Mouse (Mus musculus) right cerebral cortex, postnatal 4 days (tissue): Measurements from ENCODE around the gene Ipo13.

ENCODE experiments used
- DNase-seq: peaks from one replicate; pipeline ENCODE4 v3.0.0-alpha.2; 2022

The Ipo13 gene

DNA sequence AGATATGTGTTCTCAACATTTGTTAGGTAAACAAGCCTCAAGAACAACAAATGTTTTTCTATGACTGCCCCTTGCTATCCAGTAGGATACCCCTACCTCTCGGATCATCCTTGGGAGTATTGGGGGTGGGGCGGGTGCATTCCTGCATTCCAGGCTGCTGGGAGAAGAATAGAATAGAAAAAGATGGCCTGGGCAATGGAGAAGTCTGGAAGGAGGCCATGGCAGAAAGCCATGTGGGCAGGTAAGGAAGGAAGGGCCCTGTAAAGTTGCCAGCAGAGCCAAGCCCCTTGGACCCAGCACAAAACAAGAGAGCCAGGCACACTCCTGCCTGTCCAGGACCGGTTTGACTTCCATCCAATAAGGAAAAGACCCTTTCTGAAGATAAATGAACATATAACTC, 1.4 kb downstream of the Ipo13 start:
- no peak for DNase-seq

DNA sequence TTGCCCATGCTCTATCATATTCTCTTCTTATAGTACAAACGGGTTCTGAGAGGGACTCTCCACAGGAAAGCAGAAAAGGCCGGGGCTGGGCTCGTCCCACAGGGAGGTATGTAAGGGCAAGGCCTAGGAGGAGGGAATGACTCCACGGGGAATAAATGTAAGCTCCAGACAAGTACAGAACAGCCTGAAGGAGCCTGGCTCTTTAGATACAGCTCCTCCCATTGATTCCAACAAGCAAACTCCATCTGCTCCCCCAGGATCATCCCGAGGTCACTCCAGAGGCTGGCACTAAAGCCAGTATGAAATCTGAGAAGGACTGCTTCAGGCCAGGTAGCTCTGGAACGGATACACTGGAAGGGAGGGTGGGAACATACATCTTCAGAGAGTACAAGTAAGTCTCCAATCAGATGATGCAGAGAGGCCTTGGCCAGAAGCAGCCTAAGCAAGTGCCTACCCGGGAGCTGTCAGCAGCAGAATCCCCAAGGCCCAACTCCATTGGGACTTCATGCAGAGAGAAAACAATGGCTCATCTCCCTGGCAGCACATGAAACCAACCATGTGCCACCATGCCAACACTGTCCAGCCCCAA, 2.0 kb downstream of the Ipo13 start:
- DNase-seq, result no peak

DNA sequence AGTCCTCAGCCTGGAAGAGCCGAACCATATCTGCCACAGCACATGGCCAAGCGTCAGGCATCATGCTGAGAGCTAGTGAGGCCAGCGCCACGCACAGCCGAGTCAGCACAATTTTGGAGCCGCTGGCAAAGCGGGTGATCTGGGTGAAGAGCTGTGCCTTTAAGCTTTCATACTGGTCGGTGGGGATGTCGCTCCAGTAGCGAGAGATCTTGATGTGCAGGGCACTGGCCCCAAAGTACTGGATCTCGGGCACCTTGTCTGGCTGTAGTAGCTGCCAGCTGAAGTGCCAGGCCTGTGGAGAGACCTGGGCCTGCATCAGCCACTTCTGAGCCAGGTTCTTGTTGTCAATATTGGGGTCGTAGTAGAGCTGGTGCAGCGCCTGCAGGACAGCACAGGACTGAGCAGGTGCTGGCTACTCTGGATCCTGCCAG, 2.7 kb downstream of the Ipo13 start:
- no peak for DNase-seq

DNA sequence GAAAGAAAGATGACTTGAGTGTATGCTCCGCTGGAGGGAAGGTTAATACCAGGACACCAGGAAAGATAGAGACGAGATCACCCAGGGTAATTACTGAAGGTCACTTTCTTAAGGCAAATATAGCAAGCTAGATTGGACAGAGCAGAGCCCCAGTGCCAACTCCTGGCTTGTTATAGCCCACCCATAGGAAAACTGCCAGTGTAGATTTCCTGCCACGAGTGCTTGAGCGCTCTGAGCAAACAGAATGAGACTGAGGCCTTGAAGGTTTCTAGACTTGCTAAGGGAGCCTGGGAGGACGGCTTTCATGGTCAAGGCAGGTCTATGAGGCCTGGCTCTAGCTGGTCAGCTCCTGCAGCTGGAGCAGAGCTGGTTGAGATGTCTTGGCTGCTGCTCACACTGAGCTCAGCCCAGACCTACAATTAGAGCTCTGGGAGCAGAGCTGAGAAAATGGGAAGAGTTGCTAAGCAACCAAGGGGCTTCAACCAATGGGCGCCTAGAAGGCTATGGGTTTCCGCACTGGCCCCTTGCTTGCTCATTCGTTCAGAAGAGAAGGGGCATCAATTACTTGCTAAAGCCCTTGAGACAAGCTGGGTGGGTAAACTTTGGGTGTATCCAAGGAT, 5.9 kb downstream of the Ipo13 start:
- no peak for DNase-seq

DNA sequence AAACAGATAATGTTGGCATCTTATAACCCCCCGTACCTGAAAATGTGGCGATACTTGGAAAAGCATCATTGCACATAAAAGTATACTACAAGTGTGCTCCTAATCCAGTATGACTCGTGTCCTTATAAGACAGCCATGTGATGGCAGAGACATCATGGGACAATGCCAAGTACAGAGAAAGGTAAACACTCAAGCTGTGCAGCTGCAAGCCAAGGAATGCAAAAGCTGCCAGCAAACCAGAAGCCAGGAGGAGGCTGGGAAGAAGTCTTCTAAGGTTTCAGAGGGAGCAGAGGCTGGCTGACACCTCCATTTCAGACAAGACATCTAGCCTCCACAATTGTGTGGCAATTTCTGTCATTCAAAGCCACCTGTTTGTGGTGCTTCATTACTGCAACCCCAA, 8.6 kb downstream of the Ipo13 start:
- no peak for DNase-seq

DNA sequence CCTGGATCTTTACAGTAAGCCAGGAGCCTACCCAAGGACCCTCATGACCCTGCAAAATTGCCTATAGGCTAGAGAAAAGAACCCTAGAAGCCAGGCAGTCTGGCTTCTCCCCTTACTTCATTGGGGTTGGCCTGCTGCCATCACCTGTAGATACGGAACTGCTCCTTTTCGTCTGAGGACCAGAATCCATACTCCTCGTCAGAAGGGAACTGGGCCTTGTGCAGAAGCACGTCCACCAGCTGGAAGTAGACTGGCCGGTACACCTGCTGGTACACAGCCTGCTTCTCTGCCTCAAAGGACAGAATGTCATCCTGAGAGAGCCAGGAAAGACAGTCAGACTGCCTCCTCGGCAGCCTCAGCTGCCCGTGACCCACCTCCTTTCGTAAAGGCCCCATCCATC, 10.0 kb downstream of the Ipo13 start:
- no peak for DNase-seq

DNA sequence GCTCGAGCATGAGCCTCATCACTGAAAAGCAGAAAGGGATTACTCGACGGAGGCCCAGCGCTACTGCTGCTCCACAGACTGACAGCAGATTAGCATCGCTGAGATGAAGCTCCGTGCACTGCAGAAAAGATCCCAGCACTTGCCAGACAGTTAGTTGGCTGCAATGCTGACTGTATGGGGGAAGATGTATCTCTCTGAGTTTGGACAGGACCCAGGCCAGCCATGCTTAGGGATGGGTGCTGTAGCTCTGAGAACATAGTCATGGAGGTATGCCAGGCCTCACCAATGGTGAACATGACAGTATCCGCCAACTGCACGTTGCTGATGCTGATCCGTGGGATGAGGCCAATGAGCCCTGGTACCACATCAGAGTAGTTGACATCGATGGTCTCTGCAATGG, 10.7 kb downstream of the Ipo13 start:
- no peak for DNase-seq

DNA sequence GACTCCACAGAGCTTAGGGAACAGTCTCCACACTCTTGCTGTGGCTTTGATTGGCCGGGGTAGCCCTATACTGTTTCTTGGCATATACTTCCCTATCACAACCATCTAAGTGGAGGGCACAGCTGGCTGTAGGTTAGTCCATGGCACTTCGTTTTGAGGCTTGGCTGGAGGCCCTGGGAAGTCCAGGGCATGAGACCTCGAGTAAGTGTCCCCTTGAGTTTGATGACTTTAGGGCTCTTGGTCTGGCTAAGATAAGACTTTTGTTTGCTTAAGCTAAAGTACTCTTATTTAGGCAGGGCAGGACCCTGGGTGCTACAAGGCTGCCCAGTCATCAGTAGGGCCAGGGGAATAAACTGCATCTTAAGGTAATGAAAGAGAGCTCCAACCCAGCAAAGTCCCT, 16.7 kb downstream of the Ipo13 start:
- no peak for DNase-seq

DNA sequence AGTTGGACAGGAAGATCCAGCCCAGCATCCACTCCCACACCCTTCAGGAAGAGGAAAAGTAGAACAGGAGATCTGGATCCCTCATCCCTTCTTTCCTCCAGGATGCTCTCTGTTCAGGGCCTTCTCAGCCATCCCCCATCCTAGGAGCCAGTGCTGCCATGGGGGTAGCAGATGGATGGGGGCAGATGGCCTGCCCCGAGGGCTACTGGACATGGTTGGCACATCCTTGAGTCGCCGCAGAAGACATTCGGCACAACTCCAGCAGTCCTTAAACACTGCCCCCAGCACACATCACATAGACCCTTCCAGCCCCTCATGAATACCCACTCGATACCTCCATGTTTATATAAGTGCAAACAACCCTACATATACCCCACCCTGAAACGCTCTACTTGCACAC, 18.8 kb downstream of the Ipo13 start:
- no peak for DNase-seq

DNA sequence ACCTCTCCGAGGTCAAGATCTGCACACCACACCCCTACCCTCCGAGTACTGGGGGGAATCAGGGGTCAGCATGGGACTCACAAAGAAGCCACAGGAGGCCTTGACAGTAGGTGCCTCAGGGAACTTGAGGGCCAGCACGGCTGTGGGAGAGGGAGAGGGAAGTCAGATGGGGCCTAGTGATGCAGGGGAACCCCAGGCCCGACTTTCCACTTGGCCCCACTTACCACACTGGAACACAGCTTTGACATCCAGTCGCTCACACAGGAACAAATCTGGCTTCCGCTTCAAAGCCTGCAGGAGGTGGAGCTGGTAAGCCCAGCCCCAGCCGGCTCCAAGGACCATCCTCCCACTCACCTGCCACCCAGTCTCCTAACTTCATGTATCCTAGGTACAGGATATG, 19.5 kb downstream of the Ipo13 start:
- DNase-seq, result no peak

DNA sequence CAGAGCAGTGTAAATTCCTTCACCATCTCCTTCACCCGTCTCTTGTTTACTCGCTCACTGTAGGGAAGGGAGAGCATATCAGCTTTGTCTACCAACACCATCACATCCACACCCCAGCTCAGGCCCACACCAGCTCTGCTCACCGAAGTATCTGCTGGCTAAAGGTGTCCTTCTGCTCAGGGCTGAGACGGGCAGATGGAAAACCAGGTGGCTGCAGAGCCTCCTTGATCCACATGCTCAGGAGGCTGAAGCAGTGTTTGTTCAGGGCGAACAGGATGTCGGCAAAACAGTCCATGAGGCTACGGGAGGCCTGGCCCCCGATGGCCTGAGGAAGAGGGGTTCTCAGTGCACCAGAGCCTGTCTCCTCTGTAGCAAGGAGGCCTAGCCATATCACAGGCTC, 20.2 kb downstream of the Ipo13 start:
- no peak for DNase-seq

DNA sequence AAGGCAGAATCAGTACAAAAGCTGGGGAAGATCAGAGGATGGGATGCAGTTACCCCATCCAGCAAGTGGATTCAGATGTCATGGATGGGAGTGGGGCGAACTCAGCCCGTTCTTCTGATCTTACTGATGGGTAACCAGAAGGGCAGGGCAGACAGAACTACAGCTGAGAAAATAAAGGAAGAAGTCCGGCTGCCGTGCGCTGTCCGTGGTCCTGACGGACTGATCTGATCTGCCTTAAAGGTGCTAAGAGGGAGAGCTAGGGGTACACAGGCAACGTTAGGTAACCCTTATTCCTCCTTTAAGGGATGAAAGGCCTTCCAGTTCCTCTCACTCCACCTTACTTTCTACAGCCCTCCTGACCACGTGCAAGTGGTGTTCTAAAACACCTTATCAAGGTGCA, 21.4 kb downstream of the Ipo13 start:
- no peak for DNase-seq

DNA sequence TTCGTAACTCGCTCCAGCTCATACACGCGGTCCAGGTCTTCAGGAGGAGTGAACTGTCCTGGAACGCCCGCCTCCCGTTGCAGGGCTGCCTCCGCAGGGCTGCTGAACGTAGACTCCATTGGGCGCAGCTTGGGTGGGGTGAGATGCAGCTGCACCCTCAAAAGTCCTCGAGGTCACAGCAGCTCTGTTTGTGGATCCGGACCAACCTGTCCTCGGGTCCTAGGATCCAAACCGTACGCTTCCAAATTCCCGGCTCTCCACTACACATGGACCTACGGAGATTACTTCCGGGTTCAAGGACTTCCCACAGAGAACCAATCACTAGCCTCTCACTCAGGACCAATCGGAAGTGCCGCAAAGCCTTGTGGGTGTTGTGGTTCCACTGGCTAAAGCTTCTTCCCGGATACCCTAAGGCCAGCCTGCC, 23.0 kb downstream of the Ipo13 start, which contains the start of gene Dph2:
Gene Dph2 (minus strand): TSS at position 295 of the 424 bp plus-strand sequence.
- DNase-seq, result peak; percentile 69

DNA sequence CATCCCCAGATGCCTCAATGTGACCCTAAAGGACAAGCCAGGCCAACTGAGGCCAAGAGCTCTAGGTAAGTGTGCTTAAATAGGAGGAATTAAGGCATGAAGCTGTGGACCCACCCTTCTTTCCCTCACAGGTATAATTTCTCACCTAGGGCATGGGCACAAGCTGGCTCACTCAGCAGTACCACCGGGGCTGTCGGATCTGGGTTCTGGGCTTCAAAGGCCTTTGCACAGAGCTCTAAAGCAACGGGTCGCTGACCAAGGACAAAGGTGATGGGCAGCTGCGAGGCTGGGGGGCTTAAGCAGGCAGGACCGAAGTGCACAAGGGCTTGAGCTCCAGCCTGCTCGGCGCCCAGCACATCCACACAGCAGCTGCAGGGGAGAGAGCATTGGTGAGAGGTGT, 24.0 kb downstream of the Ipo13 start:
- no peak for DNase-seq

DNA sequence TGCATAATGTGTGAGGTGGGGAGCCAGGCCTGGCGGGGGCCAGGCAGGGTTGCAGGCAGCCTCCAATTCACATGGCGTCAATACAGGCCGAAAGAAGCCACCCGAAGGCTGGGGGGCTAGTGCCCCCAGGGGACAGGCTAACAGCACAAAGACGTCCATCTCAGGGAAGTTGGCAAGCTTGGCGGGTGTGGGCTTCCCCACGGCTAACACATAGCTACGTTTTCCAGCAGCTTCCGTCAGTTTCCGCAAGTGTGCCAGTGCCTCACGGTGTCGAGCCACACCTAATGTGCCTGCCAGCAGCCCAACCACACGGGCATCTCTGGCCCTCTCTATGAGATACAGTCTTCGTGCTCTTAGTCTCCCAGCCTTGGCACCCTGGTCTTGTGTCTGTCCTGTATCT, 24.8 kb downstream of the Ipo13 start:
- DNase-seq, result no peak

DNA sequence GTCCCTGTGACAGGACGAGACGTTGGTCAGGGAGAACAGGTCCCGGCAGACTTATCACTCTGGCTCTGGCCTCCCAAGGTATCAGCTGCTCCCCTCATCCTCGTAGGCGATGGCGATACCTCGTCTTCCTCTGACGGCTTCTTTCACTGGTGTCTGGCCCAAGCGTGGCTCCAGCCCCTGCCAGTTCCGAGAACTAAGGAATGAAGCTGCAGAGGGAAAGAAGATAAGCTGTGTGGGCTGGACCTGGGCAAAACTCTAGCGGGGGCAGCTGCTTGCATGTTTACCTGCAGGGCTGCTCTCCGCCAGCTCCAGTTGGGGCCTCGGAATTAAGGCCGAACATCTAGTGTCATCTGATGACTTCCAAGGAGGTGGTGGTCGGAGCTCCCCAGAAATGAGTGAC, 25.3 kb downstream of the Ipo13 start:
- no peak for DNase-seq

DNA sequence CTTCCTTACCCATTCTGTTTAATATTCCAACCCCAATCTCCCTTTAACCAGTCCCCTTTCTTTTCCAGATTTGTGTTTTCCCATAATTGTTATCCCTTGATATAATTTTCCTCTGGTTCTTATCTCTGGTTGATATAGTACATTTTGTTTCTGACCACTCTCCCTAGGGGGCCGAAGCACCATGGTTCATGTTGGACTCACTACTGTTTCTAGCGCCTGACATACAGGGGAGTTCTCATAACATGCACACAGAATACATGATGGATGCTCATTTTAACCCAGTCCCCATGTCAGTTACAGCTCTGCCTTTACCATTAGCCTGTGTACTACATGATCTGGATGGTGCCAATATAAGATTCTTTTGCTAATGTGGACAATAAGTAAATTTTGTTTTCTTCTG, 26.9 kb downstream of the Ipo13 start:
- no peak for DNase-seq

DNA sequence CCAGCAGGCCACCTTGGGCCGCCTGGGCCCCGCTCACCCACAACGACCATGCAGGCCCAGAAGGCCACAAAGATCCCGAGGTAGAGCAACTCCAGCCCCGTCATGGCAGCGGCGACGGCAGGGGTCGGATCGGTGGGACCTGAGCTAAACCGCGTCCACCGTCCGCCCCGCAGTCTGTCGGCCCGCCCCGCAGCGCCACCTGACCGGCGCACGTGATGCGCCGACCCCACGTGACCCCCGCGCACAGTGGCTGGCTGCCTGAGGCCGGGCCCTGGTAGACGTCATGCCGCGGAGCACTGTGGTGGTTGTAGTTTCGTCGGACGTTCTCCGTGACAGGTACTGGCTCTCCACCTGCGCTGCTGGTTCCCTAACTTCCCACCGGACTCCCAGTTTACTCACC, 27.7 kb downstream of the Ipo13 start, which contains the start of gene Atp6v0b:
Gene Atp6v0b (minus strand): TSS at position 201 of the 400 bp plus-strand sequence.
- DNase-seq, result peak; percentile 96

DNA sequence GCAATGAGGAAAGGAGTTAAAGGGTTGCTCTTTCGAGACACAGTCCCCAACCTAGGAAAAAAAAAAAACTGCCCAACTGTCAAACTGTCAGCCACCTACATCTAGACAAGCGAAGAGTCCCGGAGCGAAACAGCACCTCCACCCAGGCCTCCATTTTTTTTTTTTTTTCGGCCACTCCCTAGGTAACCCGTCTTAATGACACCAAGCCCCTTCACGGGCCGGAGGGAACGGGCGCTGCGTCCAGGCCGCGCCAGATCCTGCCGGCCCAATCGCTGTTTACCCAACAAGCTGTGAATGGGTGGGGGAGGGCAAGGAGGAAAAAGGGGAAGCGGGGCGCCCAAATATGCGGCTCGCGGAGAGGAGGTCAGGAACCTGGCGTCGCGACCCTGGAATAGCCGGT, 28.2 kb downstream of the Ipo13 start:
- no peak for DNase-seq

DNA sequence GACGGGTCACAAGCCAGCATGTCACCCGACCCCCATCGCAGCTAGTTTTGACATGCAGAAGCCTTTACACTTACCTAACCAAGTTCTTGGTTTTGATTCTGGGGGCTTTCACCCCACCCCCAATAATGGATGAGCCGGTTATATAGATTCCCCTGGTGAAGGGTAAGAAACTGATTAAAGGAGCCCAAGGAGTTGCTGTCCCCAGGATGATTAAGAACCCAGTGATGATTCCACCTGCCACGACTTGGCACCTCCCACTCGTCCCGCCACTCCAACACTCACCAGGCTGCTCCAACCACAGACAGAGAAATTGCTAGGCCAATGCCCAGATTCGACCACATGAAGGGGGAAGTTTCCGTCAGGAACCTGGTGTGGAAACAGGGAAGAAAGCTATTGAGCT, 28.8 kb downstream of the Ipo13 start:
- no peak for DNase-seq

DNA sequence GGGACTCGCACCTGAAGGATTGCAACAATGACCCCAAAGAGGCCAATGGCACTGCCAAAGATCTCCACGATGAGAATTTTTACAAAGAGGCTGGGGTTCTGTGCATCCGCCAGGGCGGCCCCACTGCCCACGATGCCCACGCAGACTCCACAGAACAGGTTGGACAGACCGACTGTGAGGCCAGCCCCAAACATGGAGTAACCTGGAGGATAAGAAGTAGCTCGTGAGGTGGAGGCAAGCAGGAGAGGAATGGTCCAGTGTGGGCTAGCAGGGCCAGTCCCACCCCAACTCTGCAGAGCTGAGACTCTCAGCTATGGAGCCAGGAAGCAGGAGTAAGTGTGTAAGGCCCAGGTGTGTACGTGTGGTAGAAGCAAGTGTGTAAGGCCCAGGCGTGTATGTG, 29.7 kb downstream of the Ipo13 start:
- DNase-seq, result no peak

DNA sequence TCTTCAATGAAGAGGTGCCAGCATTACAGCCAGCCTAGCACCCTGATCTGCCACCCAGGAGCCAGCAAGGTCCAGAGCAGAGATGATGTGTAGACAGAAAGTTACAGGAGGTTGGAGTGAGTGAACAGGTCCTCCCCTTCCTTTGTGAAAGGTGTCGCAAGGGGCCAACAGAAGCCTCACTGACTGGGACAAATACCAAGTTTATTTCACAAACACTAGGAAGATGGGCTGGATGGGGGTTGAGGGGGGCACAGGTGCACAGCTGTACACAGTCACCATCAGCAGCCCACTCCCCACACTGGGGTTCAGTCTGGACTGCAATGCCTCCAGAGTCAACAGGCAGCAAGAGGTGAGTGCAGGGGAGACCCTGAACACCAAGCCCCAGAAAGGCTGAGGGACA, 30.7 kb downstream of the Ipo13 start:
- DNase-seq, result no peak

DNA sequence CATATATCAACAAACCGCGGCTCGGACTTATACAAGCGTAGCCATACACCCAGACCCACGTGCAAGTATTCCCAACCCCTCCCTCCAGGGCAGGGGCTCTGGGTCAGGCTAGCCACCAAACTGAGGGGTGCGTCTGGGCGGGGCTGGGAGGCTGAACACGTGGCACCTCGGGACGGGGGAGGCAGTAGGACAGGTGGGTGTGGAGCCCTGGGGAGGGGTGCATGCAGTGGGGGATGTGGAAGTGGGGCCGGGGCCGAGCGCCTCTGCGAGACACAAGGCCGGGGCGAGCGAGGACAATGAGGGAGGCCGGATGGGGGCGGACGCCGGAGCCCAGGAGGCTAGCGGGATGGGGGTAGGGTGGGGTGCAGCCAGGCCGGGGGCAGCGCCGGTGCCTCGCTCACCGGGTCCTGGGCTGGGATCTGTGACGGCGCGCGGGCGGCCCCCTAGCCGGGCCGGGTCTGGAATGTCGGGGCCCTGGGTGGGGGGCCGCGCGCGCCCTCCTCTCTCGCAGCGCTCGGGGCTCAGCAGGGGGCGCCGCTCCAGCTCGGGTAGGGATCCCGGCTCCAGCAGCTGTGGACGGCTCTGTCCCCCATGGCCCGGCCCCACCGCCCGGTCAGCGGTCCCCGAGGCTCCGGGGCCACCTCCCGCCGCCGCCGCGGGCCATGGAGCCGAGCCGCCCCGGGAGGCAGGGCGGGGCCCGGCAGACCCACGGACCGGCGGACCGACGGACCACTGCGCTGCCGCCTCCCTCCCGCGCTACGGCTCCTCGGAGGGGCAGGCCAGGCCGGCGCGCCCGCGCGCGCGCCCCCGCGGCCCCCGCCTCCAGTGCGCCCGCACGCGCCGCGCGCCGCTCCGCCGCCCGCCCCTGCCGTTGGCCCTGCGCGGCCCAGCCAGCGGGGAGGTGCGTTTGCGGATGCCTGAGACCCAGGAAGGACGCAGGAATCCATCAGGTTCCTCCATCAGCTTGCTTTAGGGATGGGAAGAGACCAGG, 31.8 kb downstream of the Ipo13 start, which contains the start of gene B4galt2:
Gene B4galt2 (minus strand): TSS at position 787 of the 991 bp plus-strand sequence.
- DNase-seq, result peak; percentile 76

DNA sequence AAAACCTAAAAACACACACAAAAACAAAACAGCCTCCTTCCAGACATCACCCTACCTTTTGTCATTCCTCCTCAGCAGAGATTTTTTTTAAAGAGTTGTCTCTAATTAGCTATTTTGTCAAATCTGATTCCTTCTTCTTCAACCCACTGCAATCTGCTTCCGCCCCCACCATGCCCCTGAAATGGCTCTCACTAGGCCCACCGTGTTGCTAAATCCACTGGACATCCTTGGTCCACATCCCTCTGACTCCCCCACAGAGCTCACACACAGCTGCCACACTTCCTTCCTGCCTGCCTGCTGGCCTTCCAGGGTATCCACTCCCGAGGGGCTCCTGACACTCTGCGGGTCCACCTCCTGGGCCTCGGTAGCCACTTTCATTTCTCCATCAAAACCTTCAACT, 36.1 kb downstream of the Ipo13 start:
- DNase-seq, result no peak
